Mouse (Mus musculus): ENCODE measurements around the gene Kat7. TPM values are rescaled to one million over a fixed set of nuclear protein-coding genes. Genes with fewer than 3 reads are reported as not detected.

Gene Kat7
- total RNA-seq (2017) = 80.1 and 82.4 TPM in 2 replicates

- peak; percentile 84 for ATAC-seq (replicated peaks; ENCODE audit: low read depth, poor library complexity, severe bottlenecking)
These were observed at the start of gene Kat7 for GRCm38 (mm10) chr11:95310007-95310647. Kat7 (minus strand) TSS chr11:95310246.

- no peak for ATAC-seq (replicated peaks; ENCODE audit: low read depth, poor library complexity, severe bottlenecking)
These were observed 48.2 kb upstream of the Kat7 start for GRCm38 (mm10) chr11:95358263-95358662.

GRCm38 (mm10) chr11:95356469-95357273, 46.6 kb upstream of the Kat7 start:
- peak; percentile 78 for ATAC-seq (replicated peaks; ENCODE audit: low read depth, poor library complexity, severe bottlenecking)

GRCm38 (mm10) chr11:95356039-95356438, 46.0 kb upstream of the Kat7 start:
- no peak for ATAC-seq (replicated peaks; ENCODE audit: low read depth, poor library complexity, severe bottlenecking)

GRCm38 (mm10) chr11:95355661-95356011, 45.6 kb upstream of the Kat7 start:
- ATAC-seq (replicated peaks; ENCODE audit: low read depth, poor library complexity, severe bottlenecking) = no peak

GRCm38 (mm10) chr11:95354945-95355660, 45.1 kb upstream of the Kat7 start:
- ATAC-seq (replicated peaks; ENCODE audit: low read depth, poor library complexity, severe bottlenecking) = no peak

GRCm38 (mm10) chr11:95354228-95354944, 44.3 kb upstream of the Kat7 start:
- no peak for ATAC-seq (replicated peaks; ENCODE audit: low read depth, poor library complexity, severe bottlenecking)

- 0 out of 2 replicates have a peak, but pooled peaks have one; percentile 7 for ATAC-seq (replicated peaks; ENCODE audit: low read depth, poor library complexity, severe bottlenecking)
These were observed 43.2 kb upstream of the Kat7 start for GRCm38 (mm10) chr11:95353226-95353625.

GRCm38 (mm10) chr11:95352686-95353085, 42.6 kb upstream of the Kat7 start:
- no peak for ATAC-seq (replicated peaks; ENCODE audit: low read depth, poor library complexity, severe bottlenecking)

GRCm38 (mm10) chr11:95350960-95351359, 40.9 kb upstream of the Kat7 start:
- ATAC-seq (replicated peaks; ENCODE audit: low read depth, poor library complexity, severe bottlenecking) = no peak

- ATAC-seq (replicated peaks; ENCODE audit: low read depth, poor library complexity, severe bottlenecking) = no peak
These were observed 40.2 kb upstream of the Kat7 start for GRCm38 (mm10) chr11:95350289-95350688.

- no peak for ATAC-seq (replicated peaks; ENCODE audit: low read depth, poor library complexity, severe bottlenecking)
These were observed 34.1 kb upstream of the Kat7 start for GRCm38 (mm10) chr11:95344181-95344580.

- ATAC-seq (replicated peaks; ENCODE audit: low read depth, poor library complexity, severe bottlenecking) = no peak
These were observed 33.1 kb upstream of the Kat7 start for GRCm38 (mm10) chr11:95343180-95343579.

- no peak for ATAC-seq (replicated peaks; ENCODE audit: low read depth, poor library complexity, severe bottlenecking)
These were observed 30.6 kb upstream of the Kat7 start for GRCm38 (mm10) chr11:95340664-95341063.

GRCm38 (mm10) chr11:95340259-95340658, 30.2 kb upstream of the Kat7 start:
- no peak for ATAC-seq (replicated peaks; ENCODE audit: low read depth, poor library complexity, severe bottlenecking)

GRCm38 (mm10) chr11:95339471-95340021, 29.5 kb upstream of the Kat7 start:
- peak; percentile 13; the same call in 1 of the 2 replicates for ATAC-seq (replicated peaks; ENCODE audit: low read depth, poor library complexity, severe bottlenecking)

GRCm38 (mm10) chr11:95337846-95338342, 27.8 kb upstream of the Kat7 start:
- no peak for ATAC-seq (replicated peaks; ENCODE audit: low read depth, poor library complexity, severe bottlenecking)

- ATAC-seq (replicated peaks; ENCODE audit: low read depth, poor library complexity, severe bottlenecking) = peak; percentile 26
These were observed 27.2 kb upstream of the Kat7 start for GRCm38 (mm10) chr11:95337129-95337813.

- ATAC-seq (replicated peaks; ENCODE audit: low read depth, poor library complexity, severe bottlenecking) = peak; percentile 78
These were observed 26.6 kb upstream of the Kat7 start, which contains the start of gene Fam117a for GRCm38 (mm10) chr11:95336568-95337128. Fam117a (plus strand) TSS chr11:95337018.

Data from common myeloid progenitor, adult 5-6 weeks (primary cell).